Mouse (Mus musculus) gastrocnemius, adult 8-10 months (tissue): ENCODE data around the gene Rab11fip3. TPM values are rescaled to one million over a fixed set of nuclear protein-coding genes. Genes with fewer than 3 reads are reported as not detected.
"Not testable (repeated sequence)": the region's sequence is repeated elsewhere in the genome, so short reads cannot be mapped to it uniquely, and the experiment has no call there.

Source experiments
- DNase-seq, 2 experiments: peaks; one replicate each; pipeline ENCODE4 v3.0.0; 2022; ENCODE audit warnings: low spot score in 2 of 2
- total RNA-seq, 4 experiments: library from RNA; stranded (reverse); gene quantifications; 2 replicates each; pipeline ENCODE4 v1.2.4; 2022

The Rab11fip3 gene
- total RNA-seq: 10 to 100 TPM; 71.4 to 85.9 (median 78.5) TPM

DNA sequence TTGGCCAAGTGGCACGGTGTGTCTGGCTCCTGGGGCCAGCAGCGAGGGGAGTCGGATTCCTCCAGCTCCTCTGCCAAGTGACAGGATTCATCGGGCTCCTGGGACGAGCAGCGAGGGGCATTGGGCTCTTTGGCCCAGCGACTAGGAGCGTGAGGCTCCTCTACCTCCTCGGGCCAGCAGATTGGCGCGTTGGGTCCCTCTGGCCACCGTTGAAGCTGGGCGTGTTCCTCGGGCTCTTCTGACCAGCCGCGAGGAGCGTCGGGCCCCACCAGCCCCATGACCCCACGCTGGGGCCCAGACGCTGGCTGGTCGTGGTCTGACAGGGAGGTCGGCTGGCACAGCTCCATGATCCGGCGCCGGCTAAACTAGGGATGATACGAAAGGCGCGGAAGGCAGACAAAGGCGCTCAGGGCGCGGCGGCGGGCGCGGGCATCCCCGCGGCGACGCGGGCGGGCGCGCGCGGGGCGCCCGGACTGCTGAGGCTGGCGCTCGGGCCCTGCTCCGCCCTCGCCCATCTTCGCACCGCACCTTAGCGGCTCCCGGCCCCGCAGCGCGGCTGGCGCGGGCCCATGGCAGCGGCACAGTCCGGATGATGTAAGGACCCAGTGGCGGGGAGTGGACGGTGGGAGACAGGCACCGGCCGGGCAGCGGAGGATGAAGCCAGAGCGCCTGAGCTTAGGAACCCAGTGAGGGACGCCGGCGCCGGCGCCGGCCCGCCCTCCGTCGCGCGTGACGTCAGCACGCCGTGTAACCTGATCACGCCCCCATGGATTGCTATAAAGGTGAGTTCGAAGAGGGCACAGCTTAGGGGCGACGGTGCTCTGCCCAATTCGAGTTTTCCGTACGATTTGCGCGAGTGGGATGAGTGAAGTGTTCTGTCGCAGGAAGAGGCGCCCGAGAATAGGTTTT is at the start of gene Rab11fip3:
Gene Rab11fip3, minus strand, starts transcription at position 725 of the 909 bp plus-strand sequence.
- peak; percentile 60 to 63 for DNase-seq

DNA sequence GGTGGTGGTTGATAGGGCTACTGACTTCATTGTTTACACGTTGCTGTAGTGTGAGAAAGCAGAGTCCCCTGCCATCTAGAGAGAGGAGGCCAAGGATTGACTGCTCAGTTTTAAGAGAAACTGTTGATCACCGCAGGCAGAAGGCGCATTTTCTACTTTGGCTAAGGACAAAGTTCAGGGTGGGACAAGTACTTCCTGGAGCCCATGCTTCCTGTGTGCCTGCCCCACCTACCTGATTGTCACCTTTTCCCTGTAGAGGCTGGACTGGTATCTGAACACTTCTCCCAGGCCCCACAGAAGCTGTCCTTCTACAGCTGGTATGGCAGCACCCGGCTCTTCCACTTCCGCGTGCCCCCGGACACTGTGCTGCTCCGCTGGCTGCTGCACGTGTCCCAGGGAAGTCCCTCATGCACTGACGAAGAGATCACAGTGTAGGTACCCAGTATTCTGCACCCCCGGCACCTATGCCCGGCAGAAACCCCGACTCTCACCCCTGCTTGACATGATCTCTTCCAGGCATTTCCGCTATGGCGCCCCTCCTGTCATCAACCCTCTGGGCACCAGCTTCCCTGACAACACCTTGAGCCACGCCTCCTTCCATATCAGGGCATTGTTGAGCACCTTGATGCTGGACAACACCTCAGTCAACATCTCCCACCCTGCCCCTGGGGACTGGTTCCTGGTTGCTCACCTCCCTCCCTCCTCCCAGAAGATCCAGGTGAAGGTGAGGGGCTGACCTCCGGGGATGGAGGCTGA is 47.3 kb upstream of the Rab11fip3 start:
- no peak for DNase-seq

DNA sequence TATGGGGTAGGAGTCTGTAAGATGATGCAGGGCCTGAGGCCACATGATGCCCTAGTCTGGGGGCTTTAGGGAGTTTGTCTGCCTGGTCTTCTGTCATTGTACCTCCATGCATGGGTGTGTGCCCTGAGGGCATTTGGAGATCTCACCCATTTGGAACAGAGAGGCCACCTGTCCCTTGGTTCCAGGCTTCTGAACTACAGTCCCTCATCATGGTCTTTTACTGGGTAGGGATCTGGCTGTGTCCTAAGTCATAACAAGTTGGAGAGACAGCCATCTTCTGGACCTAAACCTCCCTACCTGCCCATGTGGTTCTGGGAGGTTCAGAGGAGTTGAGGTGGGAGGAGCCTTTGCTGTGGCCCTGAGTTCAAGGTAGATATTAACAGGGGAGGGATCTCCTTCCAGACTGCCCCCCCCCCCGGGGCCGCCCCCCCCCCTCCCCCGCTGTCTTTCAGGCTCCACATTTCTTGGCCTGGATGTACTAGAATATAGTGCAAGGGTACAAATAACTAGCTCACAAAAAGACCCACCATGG is 46.7 kb upstream of the Rab11fip3 start:
- DNase-seq: no peak

- DNase-seq: no peak
These were observed 46.0 kb upstream of the Rab11fip3 start for GRCm38 (mm10) chr17:26115205-26115898.

- not testable (repeated sequence) for DNase-seq
These were observed 45.1 kb upstream of the Rab11fip3 start for GRCm38 (mm10) chr17:26114461-26114860.

DNA sequence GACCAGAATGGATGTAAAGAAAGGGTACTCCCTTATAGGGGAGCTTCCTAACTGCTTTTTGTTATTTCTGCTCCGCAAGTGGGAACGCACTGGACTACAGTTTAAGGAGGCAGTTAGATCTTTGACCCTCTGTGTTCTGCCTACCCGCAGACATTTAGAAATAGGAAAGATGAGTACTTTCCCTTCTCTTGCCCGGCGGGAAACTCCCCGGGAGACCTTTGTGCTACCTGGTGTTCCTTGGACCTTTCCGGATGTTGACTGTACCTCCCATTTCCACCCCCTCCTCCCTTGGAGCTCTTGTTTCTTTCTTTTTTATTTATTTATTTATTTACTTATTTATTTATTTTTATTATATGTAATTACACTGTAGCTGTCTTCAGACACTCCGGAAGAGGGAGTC is 44.7 kb upstream of the Rab11fip3 start:
- DNase-seq: no peak

DNA sequence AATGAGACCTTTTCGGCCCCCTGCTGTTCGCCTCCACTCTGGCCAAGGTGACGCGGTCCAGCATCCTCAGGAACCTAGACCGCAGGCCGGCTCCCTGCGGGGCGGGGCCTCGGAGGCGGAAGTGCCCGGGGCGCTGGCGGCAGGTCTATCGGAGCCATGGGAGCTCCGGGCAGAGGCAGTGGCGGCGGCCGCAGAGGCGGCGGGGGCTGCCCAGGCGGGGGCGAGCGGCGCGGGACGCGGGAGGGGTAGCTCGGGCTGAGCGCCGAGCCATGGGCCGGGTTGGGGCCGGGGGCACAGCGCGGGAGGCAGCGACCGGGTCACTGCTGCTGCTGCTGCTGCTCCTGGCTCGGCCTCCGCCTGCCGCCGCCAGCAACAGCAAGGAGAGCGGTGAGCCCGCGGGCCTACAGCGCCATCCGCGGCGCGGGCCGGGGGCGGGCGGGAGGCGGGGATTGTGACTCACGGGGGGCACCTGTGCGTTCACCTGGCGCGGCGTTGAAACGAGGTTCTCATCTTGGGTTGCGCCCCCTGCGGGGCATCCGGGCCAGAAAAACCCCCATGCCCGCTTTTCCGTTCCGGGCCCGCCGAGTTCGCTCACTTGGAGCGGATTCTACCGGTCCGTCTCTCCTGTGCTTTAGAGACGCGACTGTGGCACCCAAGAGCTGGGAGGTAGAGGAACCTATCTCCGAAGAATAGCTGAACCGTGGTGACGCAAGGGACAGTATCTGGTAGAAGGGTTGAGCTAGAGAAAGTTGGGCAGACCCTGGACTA is 44.0 kb upstream of the Rab11fip3 start, which contains the start of gene Tmem8:
Gene Tmem8, plus strand, starts transcription at position 119 of the 768 bp plus-strand sequence.
- no peak for DNase-seq

GRCm38 (mm10) chr17:26112751-26113150 is 43.4 kb upstream of the Rab11fip3 start:
- DNase-seq: no peak

DNA sequence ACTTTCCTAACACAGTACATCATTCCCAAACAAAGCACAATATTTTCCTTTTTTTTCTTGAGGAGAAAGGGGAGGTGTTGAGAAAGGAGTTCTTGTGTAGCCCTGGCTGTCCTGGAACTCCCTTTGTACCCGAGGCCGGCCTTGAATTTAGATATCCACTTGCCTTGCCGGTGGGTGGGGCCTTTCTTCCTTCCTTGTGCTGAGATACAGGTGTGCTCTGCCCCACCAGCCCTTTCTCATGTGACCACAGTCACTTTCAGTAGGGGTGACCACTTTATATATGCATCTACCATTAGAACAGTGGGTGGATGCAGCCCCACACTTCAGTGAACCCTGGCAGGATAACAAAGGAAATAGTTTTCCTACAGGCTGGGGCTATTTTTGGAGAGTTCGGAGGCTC is 42.4 kb upstream of the Rab11fip3 start:
- DNase-seq: no peak

DNA sequence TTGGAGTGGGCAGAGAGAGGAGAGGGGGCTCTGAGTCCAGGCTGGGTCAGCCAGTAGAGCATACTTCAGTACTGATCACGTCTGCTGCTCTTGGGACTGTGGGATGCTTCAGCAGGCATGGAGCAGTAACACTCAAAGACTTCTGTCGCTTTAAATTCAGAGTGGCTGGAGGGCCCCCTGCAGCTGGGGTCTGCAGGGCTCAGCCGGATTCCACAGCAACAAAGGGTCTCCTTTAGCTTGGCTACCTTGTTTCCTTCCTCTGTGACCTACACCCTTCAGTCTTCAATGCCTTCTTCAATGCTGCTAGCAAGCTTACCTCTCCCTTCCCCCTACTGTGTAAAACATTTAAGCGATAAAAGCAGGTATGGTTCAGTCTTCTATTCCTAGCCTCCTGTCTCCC is 41.7 kb upstream of the Rab11fip3 start:
- DNase-seq: no peak

DNA sequence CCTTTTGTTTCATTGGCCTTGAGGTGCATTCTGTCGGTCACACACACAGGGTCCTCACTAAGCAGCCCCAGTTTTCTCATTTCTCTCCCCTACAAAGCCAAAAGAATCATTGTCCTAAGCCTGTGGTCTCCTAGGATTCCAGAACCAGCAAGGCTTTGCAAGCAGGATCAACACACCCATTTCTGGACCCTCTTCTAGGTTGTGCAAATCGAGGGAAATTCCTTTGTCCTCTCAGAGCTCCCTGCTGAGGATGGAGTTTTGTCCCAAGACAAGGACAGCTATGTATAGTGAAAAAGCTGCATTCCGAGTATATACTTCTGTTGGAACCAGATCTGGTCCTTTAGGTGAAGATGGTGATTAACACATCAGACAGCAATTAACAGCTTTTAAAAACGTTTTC is 40.8 kb upstream of the Rab11fip3 start:
- DNase-seq: no peak

DNA sequence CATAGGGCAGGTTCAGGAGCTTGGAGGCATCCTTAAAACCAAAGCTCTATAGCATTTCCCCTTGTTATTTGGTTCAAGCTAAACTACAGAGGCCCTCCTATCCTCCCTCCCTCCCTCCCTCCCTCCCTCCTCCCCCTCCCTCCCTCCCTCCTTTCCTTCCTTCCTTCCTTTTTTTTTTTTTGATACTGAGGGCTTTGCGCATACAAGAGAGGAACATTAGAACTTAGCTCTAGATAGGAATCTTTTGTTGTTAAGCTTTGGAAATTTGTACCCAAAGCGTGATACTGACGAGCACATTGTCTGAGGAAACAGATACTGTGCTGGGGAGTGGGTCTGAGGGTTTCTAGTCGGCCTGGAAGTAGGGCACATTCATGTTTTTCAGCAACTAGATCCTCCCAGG is 36.3 kb upstream of the Rab11fip3 start:
- DNase-seq: no peak

DNA sequence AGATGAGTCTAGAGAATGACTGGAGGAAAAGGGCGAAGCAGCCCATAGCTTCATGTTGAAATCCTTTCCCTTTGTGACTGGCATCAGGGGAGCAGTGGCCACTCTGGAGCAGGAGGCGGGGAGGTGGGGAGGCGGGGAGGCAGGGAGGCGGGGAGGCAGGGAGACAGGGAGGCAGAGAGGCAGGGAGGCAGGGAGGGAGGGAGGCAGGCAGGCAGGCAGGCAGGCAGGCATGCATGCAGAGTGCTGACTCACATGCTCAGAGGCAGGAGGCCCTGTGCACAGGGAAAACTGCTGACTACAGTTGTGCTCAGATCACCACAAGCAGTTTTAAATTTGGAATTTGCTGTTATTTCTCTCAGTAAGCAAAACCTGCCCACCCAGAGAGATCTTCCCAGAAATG is 32.1 kb upstream of the Rab11fip3 start:
- no peak for DNase-seq

GRCm38 (mm10) chr17:26100166-26100565 is 30.8 kb upstream of the Rab11fip3 start:
- no peak for DNase-seq

- not testable (repeated sequence) for DNase-seq
These were observed 30.0 kb upstream of the Rab11fip3 start for GRCm38 (mm10) chr17:26099316-26099715.

DNA sequence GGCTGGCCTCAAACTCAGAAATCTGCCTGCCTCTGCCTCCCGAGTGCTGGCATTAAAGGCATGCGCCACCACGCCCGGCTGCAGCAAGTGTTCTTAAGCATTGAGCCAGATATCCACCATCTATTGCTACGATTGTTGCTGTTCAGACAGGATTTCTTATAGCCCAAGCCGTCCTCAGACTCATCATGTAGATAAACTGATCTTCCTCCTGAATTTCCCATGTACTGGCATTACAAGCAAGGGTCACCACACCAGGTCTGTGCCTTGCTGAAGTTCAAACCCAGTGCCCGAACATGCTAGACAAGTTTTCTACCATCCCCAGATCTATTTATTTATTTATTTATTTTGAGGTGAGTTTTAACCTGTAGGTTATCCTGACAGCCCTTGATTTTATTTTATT is 29.1 kb upstream of the Rab11fip3 start:
- DNase-seq: no peak

DNA sequence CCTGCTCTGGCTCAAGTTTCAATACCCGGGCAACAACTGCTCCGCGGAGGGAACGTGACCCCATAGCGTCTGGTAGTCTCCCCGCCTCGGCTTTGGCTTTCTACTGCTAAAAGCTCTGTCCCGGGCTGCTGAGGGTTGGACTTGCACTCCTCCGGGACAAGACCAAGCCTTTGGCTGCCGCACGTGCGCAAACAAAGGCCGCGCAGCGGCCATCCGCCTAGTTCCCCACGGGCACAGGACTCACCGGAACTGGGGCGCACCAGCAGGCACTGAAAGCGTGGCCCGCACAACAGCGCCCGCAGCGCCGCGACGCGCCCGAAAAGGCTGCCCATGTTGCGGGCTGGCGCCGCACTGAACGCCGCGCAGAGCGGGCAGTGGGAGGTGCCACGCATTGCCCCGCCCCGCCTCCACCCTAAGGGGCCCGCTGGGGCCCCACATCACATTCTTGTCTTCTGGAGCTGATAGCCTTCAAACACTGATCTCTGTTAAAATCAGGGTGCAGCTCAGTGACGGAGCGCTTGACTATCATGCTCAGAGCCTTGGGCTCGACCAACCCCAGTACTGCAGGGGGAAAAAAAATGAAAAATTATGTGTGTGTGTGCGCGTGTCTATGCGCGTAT is 25.9 kb upstream of the Rab11fip3 start, which contains the start of gene Nme4:
Gene Nme4, minus strand, starts transcription at position 482 of the 620 bp plus-strand sequence.
- DNase-seq: peak in 1 of 2 experiments; percentile 15

DNA sequence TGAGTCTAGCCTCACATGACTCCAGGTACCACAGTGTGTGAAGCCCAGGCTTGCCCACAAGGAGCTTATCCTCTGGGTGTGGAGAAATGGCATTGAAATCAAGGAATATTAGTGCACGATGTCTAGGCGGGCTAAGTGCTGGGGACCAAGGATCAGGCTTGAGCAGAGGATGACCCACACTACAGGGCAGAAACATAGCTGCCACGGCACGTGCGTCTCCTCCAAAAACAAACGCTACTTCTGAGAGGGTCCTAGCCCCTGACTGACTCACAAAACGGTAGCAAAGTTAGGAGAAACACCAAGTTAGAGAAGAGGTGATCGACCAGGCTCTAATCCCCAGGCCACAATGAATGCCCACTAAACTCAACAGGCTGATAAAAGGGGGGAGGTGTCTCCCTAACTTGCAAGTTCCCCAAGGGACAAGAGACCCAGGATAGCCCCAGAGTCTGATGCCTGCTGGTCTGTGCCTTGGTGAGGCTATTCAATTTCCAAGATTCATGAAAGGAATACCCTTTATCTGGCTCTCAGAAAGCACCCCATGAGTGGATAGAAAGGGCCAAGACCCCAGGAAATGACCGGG is 25.3 kb upstream of the Rab11fip3 start:
- DNase-seq: no peak

GRCm38 (mm10) chr17:26089905-26090632 is 20.7 kb upstream of the Rab11fip3 start, which contains the start of gene Decr2:
Decr2 (minus strand) TSS chr17:26090337.
- DNase-seq: peak; percentile 72 to 75
